Mouse (Mus musculus) embryonic stem cell, embryonic (primary cell): Measurements from ENCODE around the gene Clip2.

Source experiments
- CTCF ChIA-PET, 4 experiments: fragments of 300-600 bp in 2 of 4; fragments of 350-600 bp in 2 of 4; sonication (Branson Sonifier 250); formaldehyde crosslinking; loops; one replicate each; lab custom pipeline; 2022; ENCODE audit warnings: inconsistent platforms in 2 of 4; lab: Charles Lee
- POLR2A ChIA-PET, 4 experiments: fragments of 300-600 bp in 2 of 4; fragments of 350-600 bp in 2 of 4; sonication (Branson Sonifier 250); formaldehyde crosslinking; loops; one replicate each; lab custom pipeline; 2022; ENCODE audit warnings: antibody characterized with exemption in 4 of 4, inconsistent platforms in 1 of 4; lab: Charles Lee

The Clip2 gene

DNA sequence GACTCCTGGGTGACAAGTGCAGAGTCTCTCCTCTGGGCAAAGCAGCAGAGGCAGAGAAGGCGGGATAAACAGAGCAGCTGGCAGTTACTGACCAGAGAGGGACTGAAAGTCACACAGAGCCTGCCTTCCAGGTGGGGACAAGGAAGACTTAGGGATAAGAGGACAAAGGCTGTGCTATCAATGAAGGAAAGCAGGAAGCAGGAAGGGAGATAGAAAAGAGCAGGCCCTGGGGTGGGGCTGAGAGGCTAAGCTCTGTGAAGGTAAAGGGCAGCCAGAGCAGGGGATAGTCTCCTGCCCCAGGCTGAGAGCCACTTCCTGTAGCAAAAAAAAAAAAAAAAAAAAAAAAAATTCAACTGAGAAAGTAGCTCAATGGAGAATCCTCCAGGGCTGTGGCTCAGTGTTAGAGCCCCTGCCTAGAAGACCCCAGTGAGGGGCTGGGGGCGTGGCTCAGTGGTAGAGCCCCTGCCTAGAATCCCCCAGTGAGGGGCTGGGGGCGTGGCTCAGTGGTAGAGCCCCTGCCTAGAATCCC lies 2.5 kb downstream of the Clip2 start:
- POLR2A ChIA-PET, result interaction anchor here in 3 of 4 experiments (0.6 to 9.8 kb wide), 3 partner anchors 21 to 165 kb away, joined by 3 to 77 read pairs (median 9); no protein-coding TSS in a partner anchor
- CTCF ChIA-PET, result interaction anchor here in 2 of 4 experiments (0.6 to 1.5 kb wide), 4 partner anchors 45 to 139 kb away, joined by 3 to 6 read pairs (median 4); partner anchors contain the start of gene Limk1 (in 1 of the 2)

DNA sequence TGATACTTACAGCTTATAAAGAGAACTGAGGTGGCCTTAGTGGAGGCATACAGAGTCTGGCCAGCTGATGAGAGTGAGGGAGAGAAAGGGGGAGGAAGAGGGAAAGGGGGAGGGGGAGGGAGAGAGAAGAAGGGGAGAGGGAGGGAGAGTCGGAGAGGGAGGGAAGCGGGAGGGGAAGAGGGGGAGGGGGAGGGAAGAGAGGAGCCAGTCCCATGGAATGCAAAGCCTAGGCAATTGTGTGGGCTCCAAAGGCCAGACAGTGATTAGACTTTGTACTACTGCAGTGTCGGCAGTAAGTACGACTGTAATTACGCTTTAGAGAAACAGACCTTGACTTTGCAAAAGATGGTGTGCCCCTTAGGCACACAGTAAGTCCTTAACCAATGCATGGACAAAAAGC lies 3.9 kb downstream of the Clip2 start:
- ChIA-PET CTCF (interaction anchor here in 2 of 4 experiments (0.6 to 1.3 kb wide), 2 partner anchors 8 to 24 kb away, joined by 3 to 4 read pairs; no protein-coding TSS in a partner anchor), POLR2A (interaction anchor here in 1 of 4 experiments (0.5 kb wide), 1 partner anchor 404 kb away, joined by 3 read pairs; no protein-coding TSS in a partner anchor)

DNA sequence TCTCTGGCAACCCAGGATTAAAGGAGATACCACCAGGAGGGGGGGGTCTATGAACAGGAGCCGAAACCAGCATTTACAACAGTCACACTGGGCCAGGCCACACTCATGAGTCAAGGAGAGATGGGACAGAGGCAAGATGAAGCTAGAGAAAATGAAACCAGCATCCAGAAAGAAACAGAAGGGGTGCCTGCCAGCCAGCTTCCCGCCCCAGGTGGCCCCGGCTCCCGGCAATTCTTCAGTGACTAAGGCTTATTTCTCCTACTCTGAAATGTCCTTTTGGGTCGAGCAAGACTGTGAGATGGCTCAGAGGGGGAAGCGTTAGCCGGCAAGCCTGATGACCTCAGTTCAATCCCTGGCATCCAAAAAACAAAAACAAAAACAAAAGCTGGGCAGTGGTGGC lies 5.4 kb downstream of the Clip2 start:
- CTCF ChIA-PET, result interaction anchor here in 2 of 4 experiments (1.4 to 1.6 kb wide), 2 partner anchors 20 to 30 kb away, joined by 3 to 5 read pairs; no protein-coding TSS in a partner anchor
- POLR2A ChIA-PET, result no interaction called here

DNA sequence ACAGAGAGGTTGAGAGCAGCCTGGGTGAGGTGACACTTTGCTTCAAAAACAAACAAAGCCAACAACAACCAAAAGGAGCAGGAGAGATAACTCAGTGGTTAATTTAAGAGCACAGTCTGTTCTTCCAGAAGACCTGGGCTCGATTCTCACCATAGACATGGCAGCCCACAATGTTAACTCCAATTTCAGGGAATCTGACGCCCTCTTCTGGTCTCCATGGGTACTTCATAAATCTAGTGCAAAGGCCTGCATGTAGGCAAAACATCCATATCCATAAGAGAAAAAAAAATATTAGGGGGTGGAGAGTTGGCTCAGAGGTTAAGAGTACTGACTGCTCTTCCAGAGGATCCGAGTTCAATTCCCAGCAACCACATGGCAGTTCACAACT lies 7.0 kb downstream of the Clip2 start:
- CTCF ChIA-PET, result interaction anchor here (0.5 to 1.2 kb wide), 14 partner anchors 9 to 524 kb away, joined by 3 to 6 read pairs (median 4); no protein-coding TSS in a partner anchor
- POLR2A ChIA-PET, result interaction anchor here in 3 of 4 experiments (0.5 to 1.0 kb wide), 5 partner anchors 27 to 1119 kb away, joined by 3 to 4 read pairs (median 3); no protein-coding TSS in a partner anchor

DNA sequence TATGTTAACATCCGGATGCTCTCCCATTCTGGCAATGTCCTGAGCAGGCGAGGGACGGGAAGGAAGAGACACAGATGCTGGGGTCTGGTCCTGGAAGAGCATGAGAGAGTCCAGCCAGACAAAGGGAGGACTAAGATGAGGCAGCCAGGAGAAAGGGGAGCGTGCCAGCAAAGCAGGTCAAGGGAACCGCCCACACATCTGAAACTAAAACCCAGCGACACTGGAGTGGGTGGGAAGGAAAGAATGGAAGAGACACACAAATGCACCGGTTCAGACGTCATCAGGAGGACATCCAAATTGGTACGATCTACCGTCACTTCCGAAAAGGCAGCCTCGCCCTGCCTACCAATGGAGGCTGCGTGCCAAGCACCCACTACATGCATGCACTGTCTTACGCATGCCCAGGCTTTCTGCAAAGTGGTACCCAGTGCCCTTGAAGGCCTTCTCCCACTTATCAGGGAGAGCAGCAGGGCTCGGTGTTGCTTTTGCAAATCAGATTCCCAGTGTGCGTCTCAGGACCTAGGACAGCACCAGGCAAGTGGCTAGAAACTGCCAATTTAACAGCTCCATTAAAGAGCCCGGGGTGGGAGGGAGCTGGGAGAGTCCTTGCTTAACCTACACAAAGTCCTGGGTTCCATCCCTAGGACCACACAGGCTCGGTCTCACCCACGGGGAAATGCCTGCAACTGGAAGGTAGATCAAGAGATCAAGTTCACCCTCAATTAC lies 7.6 kb downstream of the Clip2 start:
- ChIA-PET CTCF (interaction anchor here (0.5 to 1.2 kb wide), 20 partner anchors 8 to 524 kb away, joined by 3 to 6 read pairs (median 3); no protein-coding TSS in a partner anchor), POLR2A (interaction anchor here in 3 of 4 experiments (0.5 to 1.0 kb wide), 4 partner anchors 27 to 151 kb away, joined by 3 to 4 read pairs (median 3); no protein-coding TSS in a partner anchor)

DNA sequence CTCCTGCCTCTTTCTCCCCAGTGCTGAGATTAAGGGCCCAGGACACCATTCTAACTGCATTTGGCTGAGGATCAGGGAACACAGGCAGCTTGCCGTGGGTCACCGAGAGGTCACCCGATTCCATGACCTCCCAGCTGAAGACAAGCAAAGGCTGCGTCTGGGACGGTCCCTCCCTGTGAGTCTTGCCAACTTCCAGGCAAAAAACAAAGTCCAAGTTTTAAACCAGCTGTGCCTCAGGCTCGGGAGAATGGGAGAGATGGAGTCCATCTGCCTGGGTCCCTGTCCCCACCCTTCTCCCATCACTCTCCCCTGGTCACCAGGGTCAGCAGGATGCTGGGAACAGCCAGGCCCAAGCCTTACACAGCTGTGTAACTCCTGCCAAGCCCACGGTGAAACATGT lies 10.6 kb downstream of the Clip2 start:
- CTCF ChIA-PET, result interaction anchor here in 1 of 4 experiments (0.6 kb wide), 1 partner anchor 120 kb away, joined by 7 read pairs; no protein-coding TSS in a partner anchor
- POLR2A ChIA-PET, result no interaction called here

DNA sequence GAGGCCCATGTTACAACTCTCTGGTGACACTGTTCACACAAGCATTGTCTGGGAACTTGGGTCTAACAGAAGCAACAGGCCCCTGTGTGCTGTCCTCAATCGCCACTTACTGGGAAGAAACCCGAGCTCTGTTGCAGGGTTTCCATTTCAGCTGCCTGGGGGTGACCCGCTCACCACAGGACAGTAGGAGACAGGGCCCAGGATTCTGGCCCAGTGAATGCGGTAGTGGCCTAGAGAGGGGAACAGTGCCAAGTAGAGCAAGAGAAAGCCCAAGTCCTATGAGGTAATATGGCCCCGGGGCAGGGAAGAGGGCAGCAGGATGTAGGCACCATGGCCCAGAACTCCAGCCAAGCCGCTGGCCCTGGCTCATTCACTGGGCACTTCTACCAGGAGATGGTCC lies 11.4 kb downstream of the Clip2 start:
- POLR2A ChIA-PET, result no interaction called here

DNA sequence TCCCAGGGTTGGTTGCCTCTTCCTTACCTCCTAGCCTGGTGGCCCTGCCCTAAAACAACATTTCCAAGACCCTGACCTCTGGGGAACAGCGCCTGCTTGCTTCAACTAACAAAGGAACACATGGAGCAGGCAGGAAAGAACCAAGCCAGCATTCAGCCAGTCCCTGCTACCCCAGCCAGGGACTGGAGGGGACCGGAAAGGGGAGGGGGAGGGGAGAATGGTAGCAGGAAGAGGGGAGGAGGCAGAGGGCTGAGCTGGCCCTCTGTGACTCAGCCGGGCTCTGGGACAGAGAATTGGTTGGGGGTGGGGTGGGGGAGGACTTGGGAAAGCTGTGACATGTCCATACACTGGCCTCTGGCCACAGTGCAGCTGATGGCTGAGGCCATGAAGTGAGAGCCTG lies 12.3 kb downstream of the Clip2 start:
- ChIA-PET POLR2A (interaction anchor here in 2 of 4 experiments (0.7 to 1.1 kb wide), 2 partner anchors 32 to 50 kb away, joined by 3 read pairs; no protein-coding TSS in a partner anchor), CTCF (interaction anchor here in 3 of 4 experiments (1.1 to 1.7 kb wide), 4 partner anchors 37 to 50 kb away, joined by 3 to 4 read pairs (median 3); no protein-coding TSS in a partner anchor)

More for the DNA sequence above, 11.4 kb downstream of the Clip2 start:
- CTCF ChIA-PET, result interaction anchor here in 2 of 4 experiments (1.1 to 1.4 kb wide), 2 partner anchors 39 to 51 kb away, joined by 3 read pairs; no protein-coding TSS in a partner anchor

DNA sequence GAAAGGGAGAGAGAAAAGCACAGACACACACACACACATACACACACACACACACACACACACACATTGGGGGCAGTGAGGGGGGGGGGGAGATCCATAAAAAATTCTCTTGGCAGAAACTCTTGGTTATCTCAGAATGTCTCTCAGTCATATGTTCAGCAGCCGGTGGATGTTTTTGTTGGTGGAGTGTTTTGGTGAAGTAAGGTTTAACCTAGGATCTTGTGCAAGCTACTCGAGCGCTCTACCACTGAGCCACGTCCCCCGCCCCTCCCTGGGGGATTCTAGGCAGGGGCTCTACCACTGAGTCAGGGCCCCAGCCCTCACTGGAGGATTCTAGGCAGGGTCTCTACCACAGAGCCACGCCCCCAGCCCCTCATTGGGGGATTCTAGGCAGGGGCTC lies 16.2 kb downstream of the Clip2 start:
- CTCF ChIA-PET, result interaction anchor here in 3 of 4 experiments (0.9 to 2.7 kb wide), 3 partner anchors 9 to 41 kb away, joined by 3 to 7 read pairs (median 5); no protein-coding TSS in a partner anchor
- POLR2A ChIA-PET, result interaction anchor here in 2 of 4 experiments (0.7 to 1.7 kb wide), 3 partner anchors 48 to 713 kb away, joined by 3 to 5 read pairs (median 4); no protein-coding TSS in a partner anchor

DNA sequence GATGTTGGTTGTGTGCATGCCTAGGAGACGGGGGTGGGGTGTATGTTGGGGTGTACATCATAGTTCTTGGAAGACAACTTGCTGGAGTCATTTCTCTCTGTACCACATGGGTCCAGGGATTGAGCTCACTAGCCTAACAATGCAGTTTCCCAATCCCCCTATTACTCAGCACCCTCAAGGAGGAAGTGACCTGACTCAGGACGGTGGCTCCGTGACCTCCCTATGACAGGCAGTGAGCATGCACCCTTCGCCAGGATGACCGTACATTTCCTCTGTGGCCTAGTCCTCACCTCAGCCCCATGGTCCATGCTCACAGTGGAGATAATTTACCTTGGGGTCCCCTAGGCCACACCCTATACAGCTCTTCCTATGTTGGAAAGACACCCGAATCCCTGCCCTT lies 19.8 kb downstream of the Clip2 start:
- POLR2A ChIA-PET, result no interaction called here

DNA sequence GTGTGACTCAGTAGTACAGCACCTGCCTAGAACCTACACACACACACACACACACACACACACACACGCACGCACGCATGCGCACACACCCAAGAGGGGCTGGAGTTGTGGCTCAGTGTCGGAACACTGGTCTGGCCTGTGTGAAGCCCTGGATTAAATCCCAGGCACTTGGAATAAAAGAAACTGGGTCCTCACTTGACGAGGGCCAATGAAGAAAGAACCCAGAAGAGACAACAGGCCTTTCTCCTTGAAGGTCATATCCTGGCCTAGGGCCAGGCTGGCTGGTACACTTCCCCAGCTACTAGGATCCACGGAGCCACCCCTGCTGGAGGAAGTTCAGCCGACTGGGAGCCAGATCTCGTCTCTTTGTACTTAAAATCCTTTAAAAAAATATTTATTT lies 20.6 kb downstream of the Clip2 start:
- ChIA-PET CTCF (interaction anchor here in 1 of 4 experiments (1.4 kb wide), 1 partner anchor 119 kb away, joined by 11 read pairs; no protein-coding TSS in a partner anchor), POLR2A (no interaction called here)

More for the DNA sequence above, 19.8 kb downstream of the Clip2 start:
- CTCF ChIA-PET, result interaction anchor here in 1 of 4 experiments (0.8 kb wide), 1 partner anchor 13 kb away, joined by 3 read pairs; no protein-coding TSS in a partner anchor

DNA sequence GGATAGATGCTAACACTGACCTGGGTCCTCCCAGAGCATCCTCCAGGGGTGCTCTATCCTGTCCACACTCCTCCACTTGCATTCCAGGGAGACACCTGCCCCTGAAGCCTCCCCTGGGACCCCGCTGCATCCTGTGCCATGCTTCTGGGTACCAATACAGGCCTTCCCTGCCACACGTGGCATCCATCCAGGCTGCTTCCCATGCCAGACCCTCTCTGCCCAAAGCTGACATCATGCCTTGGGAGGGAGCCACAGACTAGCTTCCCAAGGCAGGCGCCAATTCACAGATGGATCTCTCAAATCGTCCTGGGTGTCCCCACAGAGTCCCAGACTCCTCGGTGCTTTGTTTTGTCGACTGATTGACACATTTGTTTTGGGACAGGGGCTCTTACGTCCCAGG lies 21.4 kb downstream of the Clip2 start:
- ChIA-PET CTCF (interaction anchor here in 1 of 4 experiments (1.4 kb wide), 1 partner anchor 120 kb away, joined by 11 read pairs; no protein-coding TSS in a partner anchor), POLR2A (no interaction called here)

DNA sequence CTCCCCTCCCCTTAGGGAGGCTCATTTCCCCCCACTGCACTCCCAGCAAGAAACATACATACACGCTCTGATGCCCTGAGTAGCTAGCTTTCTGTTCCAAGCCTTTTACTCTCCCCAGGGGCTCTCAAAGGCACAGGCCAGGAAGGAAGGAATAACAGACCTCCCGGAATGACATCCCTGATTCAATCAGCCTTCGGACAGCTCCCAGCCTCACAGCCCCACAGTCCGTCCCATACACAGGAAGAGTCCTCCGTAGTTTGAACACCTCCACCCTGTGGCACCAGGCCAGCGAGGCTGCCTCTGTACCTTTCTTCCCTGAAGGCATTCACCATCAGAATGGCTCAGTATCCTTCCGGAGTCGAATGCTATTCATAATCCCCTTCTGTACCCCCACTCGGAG lies 23.7 kb downstream of the Clip2 start:
- ChIA-PET CTCF (interaction anchor here (0.5 to 1.9 kb wide), 16 partner anchors 16 to 1349 kb away, joined by 3 to 6 read pairs (median 3); partner anchors contain the start of genes Eln (in 1 of the 4) and Vps37d (in 1 of the 4)), POLR2A (interaction anchor here in 2 of 4 experiments (0.6 to 1.2 kb wide), 3 partner anchors 14 to 143 kb away, joined by 3 to 4 read pairs (median 3); partner anchors contain the start of gene Clip2 (in 1 of the 2))

DNA sequence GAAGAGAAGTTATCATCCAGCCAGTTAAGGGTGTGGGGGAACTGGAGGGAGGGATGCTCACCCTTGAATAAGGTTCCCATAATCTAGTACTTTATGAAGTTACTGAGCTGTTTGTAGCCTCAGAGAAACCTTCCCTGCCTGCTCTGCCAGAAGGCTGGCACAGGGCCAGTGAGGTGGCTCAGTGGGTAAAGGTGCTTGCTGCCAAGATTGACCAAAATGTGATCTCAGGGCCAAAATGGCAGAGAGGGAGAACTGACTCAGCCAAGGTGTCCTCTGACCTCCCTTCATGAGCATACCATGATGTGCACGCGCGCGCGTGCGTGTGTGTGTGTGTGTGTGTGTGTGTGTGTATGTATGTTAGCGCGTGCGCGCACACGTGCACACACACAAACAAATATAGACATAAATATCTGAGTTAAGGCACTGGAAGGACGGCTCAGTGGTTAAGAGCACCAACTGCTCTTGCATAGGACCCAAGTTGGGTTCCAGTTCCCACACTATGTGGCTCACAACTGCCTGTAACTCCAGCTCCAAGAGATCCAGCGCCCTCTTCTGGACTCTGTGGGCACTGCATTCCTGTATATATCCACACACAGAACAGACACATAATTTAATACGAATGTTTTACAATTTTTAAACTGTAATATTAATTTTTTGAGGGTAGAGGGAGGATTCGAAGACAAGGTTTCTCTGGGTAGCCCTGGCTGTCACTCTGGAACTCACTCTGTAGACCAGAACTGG lies 26.1 kb downstream of the Clip2 start:
- CTCF ChIA-PET, result interaction anchor here (0.5 to 1.4 kb wide), 20 partner anchors 11 to 507 kb away, joined by 3 to 7 read pairs (median 4); partner anchors contain the start of genes Clip2 (in 1 of the 4) and Syna (in 1 of the 4)
- POLR2A ChIA-PET, result interaction anchor here in 1 of 4 experiments (0.6 to 1.7 kb wide), 4 partner anchors 13 to 162 kb away, joined by 3 to 5 read pairs (median 4); no protein-coding TSS in a partner anchor

DNA sequence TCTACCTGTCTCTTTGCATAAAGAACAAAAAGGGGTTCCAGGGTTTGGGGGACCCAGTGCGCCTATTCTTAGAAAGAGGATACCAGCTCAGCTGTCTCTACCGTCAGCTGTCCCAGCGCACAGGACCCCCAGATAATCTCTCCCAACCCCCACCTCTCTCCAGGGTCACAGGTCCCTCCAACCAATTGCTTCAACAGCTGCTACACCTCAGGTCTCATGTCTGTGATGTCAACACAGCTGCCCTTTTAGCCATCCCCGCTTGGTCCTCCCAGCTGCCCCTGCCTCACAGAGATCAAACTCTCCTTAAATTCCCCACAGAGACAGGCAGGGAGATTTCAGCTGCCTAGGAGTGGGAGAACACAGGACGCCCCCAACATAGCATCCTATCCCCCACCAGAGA lies 28.5 kb downstream of the Clip2 start:
- ChIA-PET POLR2A (no interaction called here), CTCF (interaction anchor here in 3 of 4 experiments (0.7 to 2.7 kb wide), 6 partner anchors 21 to 318 kb away, joined by 3 to 15 read pairs (median 3); no protein-coding TSS in a partner anchor)

DNA sequence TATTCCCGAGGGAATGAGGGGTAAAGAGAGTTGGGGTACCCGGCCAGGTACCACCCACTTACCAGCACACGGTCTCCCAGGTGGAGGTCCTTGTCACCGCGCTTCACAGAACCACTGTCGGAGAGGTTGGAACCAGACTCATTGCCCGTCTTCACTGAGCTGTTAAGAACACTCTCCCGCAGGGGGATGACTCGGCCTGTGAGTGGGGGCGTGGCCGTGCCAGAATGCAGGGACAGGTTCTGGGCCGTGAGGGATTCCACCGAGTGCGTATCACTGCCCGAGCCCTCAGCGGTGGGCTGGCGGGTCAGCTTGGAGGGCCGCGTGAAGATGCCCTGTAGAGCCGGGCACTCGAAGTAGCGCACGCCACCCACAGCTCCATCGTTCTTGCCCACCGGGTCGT lies 29.7 kb downstream of the Clip2 start:
- ChIA-PET CTCF (interaction anchor here (0.5 to 2.7 kb wide), 17 partner anchors 9 to 147 kb away, joined by 3 to 15 read pairs (median 4); partner anchors contain the start of gene Clip2 (in 1 of the 4)), POLR2A (interaction anchor here in 3 of 4 experiments (0.5 to 1.9 kb wide), 13 partner anchors 9 to 1757 kb away, joined by 3 to 10 read pairs (median 3); partner anchors contain the start of genes Clip2 (in 2 of the 3) and Tbl2 (in 1 of the 3))

DNA sequence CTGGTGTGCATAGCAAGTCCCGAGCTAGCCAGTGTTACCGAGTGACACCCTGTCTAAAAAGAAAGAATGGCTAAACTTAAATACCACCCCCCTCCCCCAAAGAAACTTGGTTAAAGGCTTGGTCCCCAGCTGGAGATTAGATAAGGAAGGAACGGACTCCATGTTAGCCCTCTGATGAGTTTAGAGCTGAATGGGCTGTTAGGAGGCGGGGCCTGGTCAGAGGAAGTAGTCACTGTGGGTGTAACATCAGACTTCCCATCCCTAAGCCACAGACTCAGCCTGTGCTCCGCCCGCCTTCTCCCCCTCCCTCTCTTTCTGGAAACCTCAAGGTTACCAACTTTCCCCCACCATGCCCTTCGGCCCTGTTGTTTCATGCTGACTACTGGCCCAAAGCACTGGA lies 30.4 kb downstream of the Clip2 start:
- CTCF ChIA-PET, result interaction anchor here (0.5 to 2.7 kb wide), 17 partner anchors 8 to 635 kb away, joined by 3 to 15 read pairs (median 4); partner anchors contain the start of gene Clip2 (in 1 of the 4)
- POLR2A ChIA-PET, result interaction anchor here in 3 of 4 experiments (0.6 to 1.9 kb wide), 12 partner anchors 8 to 1757 kb away, joined by 3 to 10 read pairs (median 3); partner anchors contain the start of genes Clip2 (in 2 of the 3) and Tbl2 (in 1 of the 3)
